Mouse (Mus musculus): ENCODE measurements around the gene Zbed5. TPM values are rescaled to one million over a fixed set of nuclear protein-coding genes. Genes with fewer than 3 reads are reported as not detected.

Gene Zbed5
- polyA plus RNA-seq, 1 experiment from 2014 or later = 14.1 TPM

DNA sequence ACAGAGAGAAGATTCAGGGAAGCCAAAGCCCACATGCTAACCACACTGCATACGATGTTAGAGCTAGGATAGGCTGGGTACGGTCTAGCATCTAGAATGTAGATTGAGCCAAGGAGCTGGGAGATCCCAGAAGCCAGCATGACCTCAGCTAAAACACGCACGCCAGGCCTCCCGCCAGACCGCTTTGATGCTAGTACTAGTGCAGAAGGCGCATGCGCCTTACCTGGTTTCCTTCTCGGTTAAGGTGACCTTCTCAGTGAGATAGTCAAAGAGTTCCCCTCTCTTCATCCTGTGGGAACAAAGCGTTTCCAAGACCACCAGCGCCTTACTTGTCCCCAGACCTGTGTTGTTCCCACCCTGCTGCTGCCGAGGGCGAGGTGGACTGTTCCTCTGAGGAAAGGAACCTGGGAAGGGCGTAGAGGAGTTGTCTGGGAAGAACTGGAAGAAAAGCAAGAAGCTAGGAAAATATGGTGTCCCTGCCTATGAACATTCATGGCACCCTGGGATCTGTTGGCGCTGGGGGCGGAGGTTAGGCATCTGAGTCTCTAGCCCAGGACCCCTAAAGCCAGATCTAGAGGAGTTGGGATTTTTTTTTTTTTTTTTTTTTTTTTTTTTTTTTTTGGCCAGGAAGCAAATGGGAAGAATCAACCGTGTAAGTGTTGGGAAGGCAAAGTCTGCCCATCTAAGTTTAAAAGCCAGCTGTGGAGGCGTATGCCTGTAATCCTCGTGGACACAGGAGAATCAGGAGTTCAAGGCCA lies 26.1 kb upstream of the Zbed5 start:
- Histone ChIP-seq H3K4me1 (ENCODE audit: control insufficient read depth, insufficient read depth, low read depth, low read length) (no peaks in the 10 kb centered on the region), H3K9ac (ENCODE audit: low read depth, low read length) (no peak overlapping the region), H3K27me3 (replicated peaks; ENCODE audit: control insufficient read depth, insufficient read depth, low read length) (no peaks in the 10 kb centered on the region), H3K4me3 (ENCODE audit: low read length) (no peak overlapping the region), H3K27ac (ENCODE audit: low read depth, low read length) (no peak overlapping the region), H3K9me3 (ENCODE audit: control insufficient read depth, low read length) (no peaks in the 10 kb centered on the region), H3K36me3 (ENCODE audit: control insufficient read depth, insufficient read depth, low read length) (no peaks in the 10 kb centered on the region), H3K4me2 (ENCODE audit: low read length) (no peak overlapping the region)
- ATAC-seq = no peak
- 89% methylated on average over 19 of the region's 19 CpGs for WGBS

- ATAC-seq = no peak
- Histone ChIP-seq H3K27me3 (replicated peaks; ENCODE audit: control insufficient read depth, insufficient read depth, low read length) (no peaks in the 10 kb centered on the region), H3K4me3 (ENCODE audit: low read length) (no peak overlapping the region), H3K4me2 (ENCODE audit: low read length) (no peak overlapping the region), H3K4me1 (ENCODE audit: control insufficient read depth, insufficient read depth, low read depth, low read length) (no peaks in the 10 kb centered on the region), H3K9ac (ENCODE audit: low read depth, low read length) (no peak overlapping the region), H3K9me3 (ENCODE audit: control insufficient read depth, low read length) (no peaks in the 10 kb centered on the region), H3K36me3 (ENCODE audit: control insufficient read depth, insufficient read depth, low read length) (no peaks in the 10 kb centered on the region), H3K27ac (ENCODE audit: low read depth, low read length) (no peak overlapping the region)
- WGBS = 84% methylated on average over 2 of the region's 2 CpGs
Measured at GRCm38 (mm10) chr5:129871238-129871637, 24.3 kb upstream of the Zbed5 start.

DNA sequence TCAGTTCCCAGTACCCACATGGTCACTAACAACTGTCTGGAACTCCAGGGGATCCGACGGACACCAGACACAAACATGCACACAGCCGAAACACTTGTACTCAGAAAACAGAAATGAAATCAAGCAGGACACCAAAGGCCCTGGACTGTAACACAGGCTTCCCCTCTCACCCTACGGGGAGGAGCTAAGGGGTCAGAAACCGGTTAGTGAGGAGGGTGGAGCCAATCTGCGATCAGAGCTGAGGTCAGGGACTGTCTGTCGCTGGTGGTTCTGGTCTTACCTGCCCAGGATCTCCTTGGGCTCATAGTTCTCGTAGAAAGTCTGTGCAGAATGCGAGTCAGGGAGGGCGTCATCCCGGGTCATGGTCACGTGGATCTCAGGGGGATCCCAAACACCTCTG lies 21.6 kb upstream of the Zbed5 start:
- Histone ChIP-seq H3K4me1 (ENCODE audit: control insufficient read depth, insufficient read depth, low read depth, low read length) (no peaks in the 10 kb centered on the region), H3K4me3 (ENCODE audit: low read length) (no peak overlapping the region), H3K4me2 (ENCODE audit: low read length) (no peak overlapping the region), H3K27ac (ENCODE audit: low read depth, low read length) (no peak overlapping the region), H3K27me3 (replicated peaks; ENCODE audit: control insufficient read depth, insufficient read depth, low read length) (no peaks in the 10 kb centered on the region), H3K36me3 (ENCODE audit: control insufficient read depth, insufficient read depth, low read length) (no peaks in the 10 kb centered on the region), H3K9ac (ENCODE audit: low read depth, low read length) (no peak overlapping the region), H3K9me3 (ENCODE audit: control insufficient read depth, low read length) (no peaks in the 10 kb centered on the region)
- 83% methylated on average over 12 of the region's 12 CpGs for WGBS
- no peak for ATAC-seq

DNA sequence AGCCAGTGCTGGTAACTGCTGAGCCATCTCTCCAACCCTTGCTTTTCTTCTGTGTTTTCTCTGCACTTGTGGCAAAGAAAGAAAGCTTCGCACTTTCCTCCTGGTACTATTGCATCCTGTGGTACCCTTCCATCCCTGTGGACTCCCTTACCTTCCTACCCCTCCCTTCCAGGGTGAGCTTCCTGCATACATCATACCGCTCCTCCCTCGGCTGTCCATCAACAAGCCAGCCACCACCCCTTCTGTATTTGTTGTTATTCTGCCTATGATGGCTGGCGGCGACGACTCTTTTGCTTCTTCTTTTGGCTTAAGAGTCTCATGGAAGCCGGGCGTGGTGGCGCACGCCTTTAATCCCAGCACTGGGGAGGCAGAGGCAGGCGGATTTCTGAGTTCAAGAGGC lies 20.4 kb upstream of the Zbed5 start:
- H3K27me3 ChIP-seq (replicated peaks; ENCODE audit: control insufficient read depth, insufficient read depth, low read length) = no peaks in the 10 kb centered on the region
- H3K4me2 ChIP-seq (ENCODE audit: low read length) = no peak overlapping the region
- H3K9me3 ChIP-seq (ENCODE audit: control insufficient read depth, low read length) = no peaks in the 10 kb centered on the region
- ATAC-seq = no peak
- 81% methylated on average over 11 of the region's 11 CpGs for WGBS
- H3K27ac ChIP-seq (ENCODE audit: low read depth, low read length) = no peak overlapping the region
- H3K4me1 ChIP-seq (ENCODE audit: control insufficient read depth, insufficient read depth, low read depth, low read length) = no peaks in the 10 kb centered on the region
- H3K4me3 ChIP-seq (ENCODE audit: low read length) = no peak overlapping the region
- H3K36me3 ChIP-seq (ENCODE audit: control insufficient read depth, insufficient read depth, low read length) = peaks cover 2% of the 10 kb centered on the region; the same call in 1 of the 2 replicates
- H3K9ac ChIP-seq (ENCODE audit: low read depth, low read length) = no peak overlapping the region

DNA sequence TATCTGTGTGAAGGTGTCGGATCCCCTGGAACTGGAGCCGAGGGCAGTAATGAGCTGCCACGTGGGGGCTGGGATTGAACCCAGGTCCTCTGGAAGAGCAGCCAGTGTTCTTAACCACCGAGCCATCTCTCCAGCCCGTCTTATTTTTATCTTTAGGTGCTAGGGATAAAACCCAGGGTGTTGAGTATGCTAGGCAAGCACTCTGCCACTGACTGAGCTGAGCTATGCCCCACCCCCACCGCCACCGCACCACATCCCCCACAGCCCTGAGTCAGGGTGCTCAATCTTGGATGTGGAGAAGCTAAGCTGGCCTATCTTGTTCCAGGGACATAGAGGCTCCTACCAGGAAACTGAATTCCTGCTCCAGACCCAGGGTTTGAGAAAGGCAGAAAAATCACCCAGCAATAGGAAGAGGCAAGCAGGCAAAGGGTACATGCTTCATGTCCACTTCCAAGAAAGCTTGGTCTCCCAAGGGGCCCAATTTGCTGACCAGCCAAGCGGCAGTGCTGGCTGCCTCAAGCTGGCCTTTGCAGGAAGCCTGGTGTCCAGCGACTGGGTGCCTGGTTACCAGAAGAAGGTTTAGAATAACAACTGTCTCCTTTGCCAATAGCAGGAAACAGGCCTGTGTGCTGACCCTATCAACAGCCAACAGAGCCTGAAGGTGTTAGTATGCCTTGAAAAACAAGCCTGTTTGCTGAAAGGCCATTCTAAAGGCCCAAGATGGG lies 17.6 kb upstream of the Zbed5 start:
- Histone ChIP-seq H3K27ac (ENCODE audit: low read depth, low read length) (no peak overlapping the region), H3K4me2 (ENCODE audit: low read length) (no peak overlapping the region), H3K4me3 (ENCODE audit: low read length) (no peak overlapping the region), H3K4me1 (ENCODE audit: control insufficient read depth, insufficient read depth, low read depth, low read length) (no peaks in the 10 kb centered on the region), H3K36me3 (ENCODE audit: control insufficient read depth, insufficient read depth, low read length) (peaks cover 18% of the 10 kb centered on the region), H3K9me3 (ENCODE audit: control insufficient read depth, low read length) (no peaks in the 10 kb centered on the region), H3K9ac (ENCODE audit: low read depth, low read length) (no peak overlapping the region; the same call in 1 of the 2 replicates), H3K27me3 (replicated peaks; ENCODE audit: control insufficient read depth, insufficient read depth, low read length) (no peaks in the 10 kb centered on the region)
- no peak for ATAC-seq
- 80% methylated on average over 9 of the region's 9 CpGs for WGBS

DNA sequence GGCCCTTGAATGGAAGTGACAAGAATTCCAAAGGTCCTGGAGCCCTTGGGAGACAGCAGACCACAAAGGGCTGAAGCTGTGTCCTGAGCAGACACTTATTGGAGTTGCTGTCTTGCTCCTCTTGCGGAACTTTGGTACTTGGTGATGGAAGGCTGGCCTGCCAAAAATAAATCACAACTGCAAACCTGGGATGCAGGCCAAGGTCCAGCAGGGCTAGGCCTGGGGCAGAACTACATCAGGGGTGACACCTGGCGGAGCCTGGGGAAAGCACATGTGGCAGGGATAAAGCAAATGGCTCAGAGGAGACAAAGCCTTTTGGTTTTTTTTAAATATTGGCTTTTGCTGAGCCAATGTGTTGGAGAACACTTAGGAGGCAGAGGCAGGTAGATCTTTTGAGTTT lies 16.6 kb upstream of the Zbed5 start:
- Histone ChIP-seq H3K27ac (ENCODE audit: low read depth, low read length) (no peak overlapping the region), H3K9ac (ENCODE audit: low read depth, low read length) (no peak overlapping the region), H3K27me3 (replicated peaks; ENCODE audit: control insufficient read depth, insufficient read depth, low read length) (no peaks in the 10 kb centered on the region), H3K4me1 (ENCODE audit: control insufficient read depth, insufficient read depth, low read depth, low read length) (no peaks in the 10 kb centered on the region), H3K36me3 (ENCODE audit: control insufficient read depth, insufficient read depth, low read length) (peaks cover 22% of the 10 kb centered on the region), H3K4me3 (ENCODE audit: low read length) (no peak overlapping the region), H3K4me2 (ENCODE audit: low read length) (no peak overlapping the region), H3K9me3 (ENCODE audit: control insufficient read depth, low read length) (no peaks in the 10 kb centered on the region)
- WGBS = 49% methylated on average over 2 of the region's 2 CpGs
- peak; percentile 34; the same call in 1 of the 2 replicates for ATAC-seq

DNA sequence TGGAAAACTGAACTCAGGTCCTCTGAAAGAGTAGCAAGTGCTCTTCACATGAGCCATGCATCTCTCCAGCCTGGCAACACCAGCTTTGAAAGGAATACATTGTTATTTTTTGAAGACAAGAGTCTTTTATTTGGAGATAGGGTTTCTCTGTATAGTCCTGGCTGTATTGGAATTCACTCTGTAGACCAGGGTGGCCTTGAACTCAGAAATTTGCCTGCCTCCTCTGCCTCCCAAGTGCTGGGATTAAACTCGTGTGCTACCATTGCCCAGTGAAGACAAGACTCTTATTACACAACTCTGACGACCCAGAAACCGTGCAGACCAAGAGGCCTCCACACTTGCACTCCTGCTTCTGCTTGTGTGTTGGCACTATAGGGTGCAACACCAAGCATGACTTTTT lies 15.6 kb upstream of the Zbed5 start:
- 76% methylated on average over 3 of the region's 3 CpGs for WGBS
- ATAC-seq = no peak
- no peak overlapping the region for H3K27ac ChIP-seq (ENCODE audit: low read depth, low read length)
- no peak overlapping the region for H3K4me2 ChIP-seq (ENCODE audit: low read length)
- H3K36me3 ChIP-seq (ENCODE audit: control insufficient read depth, insufficient read depth, low read length) = peaks cover 22% of the 10 kb centered on the region
- H3K4me3 ChIP-seq (ENCODE audit: low read length) = no peak overlapping the region
- H3K9me3 ChIP-seq (ENCODE audit: control insufficient read depth, low read length) = no peaks in the 10 kb centered on the region
- H3K4me1 ChIP-seq (ENCODE audit: control insufficient read depth, insufficient read depth, low read depth, low read length) = no peaks in the 10 kb centered on the region; the same call in 1 of the 2 replicates
- H3K27me3 ChIP-seq (replicated peaks; ENCODE audit: control insufficient read depth, insufficient read depth, low read length) = no peaks in the 10 kb centered on the region
- no peak overlapping the region for H3K9ac ChIP-seq (ENCODE audit: low read depth, low read length)

DNA sequence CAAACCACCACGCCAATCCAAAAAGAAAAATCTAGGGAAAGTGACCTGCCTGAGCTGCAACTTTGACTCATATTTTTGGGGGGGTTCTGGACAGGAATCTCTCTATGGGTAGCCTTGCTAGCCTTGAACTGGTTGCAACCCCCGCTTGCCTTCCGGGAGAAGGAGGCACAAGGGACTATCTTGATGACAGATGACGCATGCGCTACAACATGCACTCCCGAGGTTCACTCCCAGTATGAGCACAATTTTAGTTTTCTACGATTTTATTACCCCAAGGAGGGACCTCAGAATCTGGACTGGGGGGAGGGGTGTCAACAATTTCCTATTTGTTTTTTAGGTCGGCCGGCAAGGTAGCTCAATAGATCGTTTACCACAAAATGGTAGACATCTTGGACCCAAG lies 9.3 kb upstream of the Zbed5 start:
- WGBS = 33% methylated on average over 10 of the region's 10 CpGs
- no peaks in the 10 kb centered on the region for H3K27me3 ChIP-seq (replicated peaks; ENCODE audit: control insufficient read depth, insufficient read depth, low read length)
- ATAC-seq = no peak
- peak overlapping the region; percentile 92 for H3K27ac ChIP-seq (ENCODE audit: low read depth, low read length)
- peak overlapping the region; percentile 89 for H3K4me2 ChIP-seq (ENCODE audit: low read length)
- H3K4me1 ChIP-seq (ENCODE audit: control insufficient read depth, insufficient read depth, low read depth, low read length) = peaks cover 13% of the 10 kb centered on the region
- no peaks in the 10 kb centered on the region for H3K9me3 ChIP-seq (ENCODE audit: control insufficient read depth, low read length)
- peaks cover 14% of the 10 kb centered on the region for H3K36me3 ChIP-seq (ENCODE audit: control insufficient read depth, insufficient read depth, low read length)
- H3K9ac ChIP-seq (ENCODE audit: low read depth, low read length) = peak overlapping the region; percentile 92
- peak overlapping the region; percentile 67 for H3K4me3 ChIP-seq (ENCODE audit: low read length)

GRCm38 (mm10) chr5:129886911-129887636 lies 8.4 kb upstream of the Zbed5 start, which contains the start of gene Chchd2:
Gene Chchd2, minus strand, starts transcription at chr5:129887470.
- ATAC-seq = peak; percentile 99

More at GRCm38 (mm10) chr5:129886911-129887636, 8.4 kb upstream of the Zbed5 start, which contains the start of gene Chchd2:
- peak within 1 kb of the TSS; percentile 67 for H3K4me3 ChIP-seq (ENCODE audit: low read length)
- H3K36me3 ChIP-seq (ENCODE audit: control insufficient read depth, insufficient read depth, low read length) = peaks cover 8% of the 10 kb centered on the region
- H3K9me3 ChIP-seq (ENCODE audit: control insufficient read depth, low read length) = no peaks in the 10 kb centered on the region
- peak within 1 kb of the TSS; percentile 89 for H3K4me2 ChIP-seq (ENCODE audit: low read length)
- under 1% methylated on average over 46 of the region's 46 CpGs for WGBS
- H3K27ac ChIP-seq (ENCODE audit: low read depth, low read length) = peak within 1 kb of the TSS; percentile 92
- H3K27me3 ChIP-seq (replicated peaks; ENCODE audit: control insufficient read depth, insufficient read depth, low read length) = no peaks in the 10 kb centered on the region
- H3K4me1 ChIP-seq (ENCODE audit: control insufficient read depth, insufficient read depth, low read depth, low read length) = peaks cover 13% of the 10 kb centered on the region
- peak within 1 kb of the TSS; percentile 92 for H3K9ac ChIP-seq (ENCODE audit: low read depth, low read length)

Measured in hindbrain, embryonic 16.5 days (tissue).